Mouse (Mus musculus) left cerebral cortex, postnatal 4 days (tissue): ENCODE data around the gene Slc39a3. TPM values are rescaled to one million over a fixed set of nuclear protein-coding genes. Genes with fewer than 3 reads are reported as not detected.
"Not testable (repeated sequence)": the region's sequence is repeated elsewhere in the genome, so short reads cannot be mapped to it uniquely, and the experiment has no call there.

ENCODE experiments used
- DNase-seq: peaks from one replicate; pipeline ENCODE4 v3.0.0-alpha.2; 2022
- intact Hi-C: fragments of 180-260 bp; cut with DNase I; formaldehyde crosslinking; loops from one replicate; pipeline ENCODE4 v1.15.1; 2025
- total RNA-seq, 2 experiments: library from RNA; stranded (reverse); gene quantifications; 2 replicates each; pipeline ENCODE4 v1.2.3; 2021

The Slc39a3 gene
- total RNA-seq, 2 experiments from 2014 or later, result 57.8 to 59.8 TPM

- intact Hi-C loops, result no loop called here
- DNase-seq, result peak; percentile 99
These were observed 22.5 kb downstream of the Slc39a3 start, which contains the start of gene Gng7 for GRCm38 (mm10) chr10:81014393-81015384. Gene Gng7 (minus strand): TSS chr10:81014945.

- peak; percentile 45 for DNase-seq
- intact Hi-C loops, result no loop called here
These were observed 26.4 kb downstream of the Slc39a3 start for GRCm38 (mm10) chr10:81010851-81011250.

- intact Hi-C loops, result no loop called here
- no peak for DNase-seq
These were observed 30.0 kb downstream of the Slc39a3 start for GRCm38 (mm10) chr10:81007240-81007639.

- DNase-seq, result no peak
- intact Hi-C loops, result no loop called here
These were observed 31.1 kb downstream of the Slc39a3 start for GRCm38 (mm10) chr10:81006005-81006677.

GRCm38 (mm10) chr10:81001161-81001560 lies 36.1 kb downstream of the Slc39a3 start:
- no peak for DNase-seq
- intact Hi-C loops, result loop anchor here (5.0 kb wide), 1 partner anchor 36 kb away; the partner anchor contains the start of gene Slc39a3

GRCm38 (mm10) chr10:81000197-81001062 lies 36.8 kb downstream of the Slc39a3 start:
- DNase-seq, result no peak
- intact Hi-C loops, result loop anchor here (5.0 kb wide), 1 partner anchor 37 kb away; the partner anchor contains the start of gene Slc39a3

GRCm38 (mm10) chr10:80999362-81000196 lies 37.6 kb downstream of the Slc39a3 start:
- peak; percentile 83 for DNase-seq
- intact Hi-C loops, result loop anchor here (5.0 kb wide), 2 partner anchors 38 to 172 kb away; partner anchors contain the start of genes Oaz1 and Slc39a3

- DNase-seq, result peak; percentile 58
- intact Hi-C loops, result loop anchor here (5.0 kb wide), 1 partner anchor 171 kb away; the partner anchor contains the start of gene Oaz1
These were observed 38.4 kb downstream of the Slc39a3 start for GRCm38 (mm10) chr10:80998778-80999177.

- intact Hi-C loops, result loop anchor here (5.0 kb wide), 1 partner anchor 171 kb away; the partner anchor contains the start of gene Oaz1
- DNase-seq, result no peak
These were observed 39.2 kb downstream of the Slc39a3 start for GRCm38 (mm10) chr10:80998021-80998420.

- intact Hi-C loops, result loop anchor here (5.0 kb wide), 1 partner anchor 170 kb away; the partner anchor contains the start of gene Oaz1
- DNase-seq, result no peak
These were observed 39.9 kb downstream of the Slc39a3 start for GRCm38 (mm10) chr10:80997332-80997731.

- DNase-seq, result no peak
- intact Hi-C loops, result loop anchor here (5.0 kb wide), 1 partner anchor 169 kb away; the partner anchor contains the start of gene Oaz1
These were observed 40.7 kb downstream of the Slc39a3 start for GRCm38 (mm10) chr10:80996501-80996900.

- intact Hi-C loops, result loop anchor here (5.0 kb wide), 1 partner anchor 168 kb away; the partner anchor contains the start of gene Oaz1
- DNase-seq, result peak; percentile 82
These were observed 42.1 kb downstream of the Slc39a3 start for GRCm38 (mm10) chr10:80995091-80995632.

GRCm38 (mm10) chr10:80994621-80995020 lies 42.6 kb downstream of the Slc39a3 start:
- no peak for DNase-seq
- intact Hi-C loops, result loop anchor here (5.0 kb wide), 1 partner anchor 167 kb away; the partner anchor contains the start of gene Oaz1

- DNase-seq, result no peak
- intact Hi-C loops, result no loop called here
These were observed 44.0 kb downstream of the Slc39a3 start for GRCm38 (mm10) chr10:80993276-80993675.

- no peak for DNase-seq
- intact Hi-C loops, result loop anchor here (2.0 kb wide), 1 partner anchor 63 kb away; no protein-coding TSS in a partner anchor
These were observed 45.3 kb downstream of the Slc39a3 start for GRCm38 (mm10) chr10:80991945-80992344.

- DNase-seq, result no peak
- intact Hi-C loops, result loop anchor here (2.0 kb wide), 1 partner anchor 62 kb away; no protein-coding TSS in a partner anchor
These were observed 46.2 kb downstream of the Slc39a3 start for GRCm38 (mm10) chr10:80991007-80991406.

- intact Hi-C loops, result loop anchor here (2.0 kb wide), 1 partner anchor 62 kb away; no protein-coding TSS in a partner anchor
- DNase-seq, result no peak
These were observed 46.8 kb downstream of the Slc39a3 start for GRCm38 (mm10) chr10:80990406-80990805.

GRCm38 (mm10) chr10:80989854-80990253 lies 47.4 kb downstream of the Slc39a3 start:
- DNase-seq, result not testable (repeated sequence)
- intact Hi-C loops, result loop anchor here (2.0 kb wide), 1 partner anchor 61 kb away; no protein-coding TSS in a partner anchor
